Mouse (Mus musculus) forebrain, embryonic 10.5 days (tissue): ENCODE measurements at regions not wholly inside any gene's neighbourhood (a gene's known extent, or its start where the extent isn't known, plus 50 kb on each side); places are given as distances from the start of the nearest gene placed in this dataset.

Experiments used
- DNase-seq: peaks from one replicate; pipeline ENCODE4 v3.0.0-alpha.2; 2017; ENCODE audit warnings: low spot score; ENCODE audit errors: extremely low spot score
- H3K27ac ChIP-seq: fragments of 300-500 bp; sonication (generic); 2 replicates; pipeline ENCODE4 v1.5.1; 2016; ENCODE audit warnings: mild to moderate bottlenecking
- H3K27me3 ChIP-seq: fragments of 300-500 bp; sonication (generic); 2 replicates; pipeline ENCODE4 v1.6.1; 2016; ENCODE audit warnings: mild to moderate bottlenecking; ENCODE audit not compliant: poor library complexity, severe bottlenecking
- H3K36me3 ChIP-seq: fragments of 300-500 bp; sonication (generic); replicated peaks from 2 replicates; pipeline ENCODE4 v1.6.1; 2016; ENCODE audit warnings: mild to moderate bottlenecking, moderate library complexity
- H3K4me1 ChIP-seq: fragments of 300-500 bp; sonication (generic); 2 replicates; pipeline ENCODE4 v1.6.1; 2016
- H3K4me3 ChIP-seq: fragments of 300-500 bp; sonication (generic); 2 replicates; pipeline ENCODE4 v1.5.1; 2016; ENCODE audit warnings: mild to moderate bottlenecking, moderate library complexity
- H3K9me3 ChIP-seq: fragments of 300-500 bp; sonication (generic); 2 replicates; pipeline ENCODE4 v1.6.1; 2016; ENCODE audit warnings: mild to moderate bottlenecking, moderate library complexity
- WGBS: fragments of 180-500 bp; shearing (Covaris S2); methylation state at CpG from one replicate; pipeline ENCODE4 v1.1.7; 2016; 5-methylcytosine and 5-hydroxymethylcytosine counted together

GRCm38 (mm10) chr2:8562948-8563347 is 1053.6 kb upstream of the Celf2 start:
- Histone ChIP-seq H3K9me3 (no peaks in the 10 kb centered on the region), H3K4me1 (no peaks in the 10 kb centered on the region), H3K27me3 (no peaks in the 10 kb centered on the region), H3K36me3 (no peaks in the 10 kb centered on the region), H3K27ac (no peak overlapping the region), H3K4me3 (no peak overlapping the region)
- no peak for DNase-seq
- WGBS: 87% methylated on average over 6 of the region's 6 CpGs

GRCm38 (mm10) chr2:8546116-8546515 is 1036.8 kb upstream of the Celf2 start:
- Histone ChIP-seq H3K9me3 (no peaks in the 10 kb centered on the region), H3K27me3 (no peaks in the 10 kb centered on the region), H3K4me1 (no peaks in the 10 kb centered on the region), H3K4me3 (no peak overlapping the region), H3K27ac (no peak overlapping the region), H3K36me3 (no peaks in the 10 kb centered on the region)
- DNase-seq: no peak

GRCm38 (mm10) chr2:8536842-8537241 is 1027.5 kb upstream of the Celf2 start:
- Histone ChIP-seq H3K4me3 (no peak overlapping the region), H3K36me3 (no peaks in the 10 kb centered on the region), H3K27ac (no peak overlapping the region), H3K27me3 (no peaks in the 10 kb centered on the region), H3K9me3 (no peaks in the 10 kb centered on the region), H3K4me1 (no peaks in the 10 kb centered on the region)
- WGBS: 20% methylated on average over 1 of the region's 1 CpGs
- DNase-seq: no peak

DNA sequence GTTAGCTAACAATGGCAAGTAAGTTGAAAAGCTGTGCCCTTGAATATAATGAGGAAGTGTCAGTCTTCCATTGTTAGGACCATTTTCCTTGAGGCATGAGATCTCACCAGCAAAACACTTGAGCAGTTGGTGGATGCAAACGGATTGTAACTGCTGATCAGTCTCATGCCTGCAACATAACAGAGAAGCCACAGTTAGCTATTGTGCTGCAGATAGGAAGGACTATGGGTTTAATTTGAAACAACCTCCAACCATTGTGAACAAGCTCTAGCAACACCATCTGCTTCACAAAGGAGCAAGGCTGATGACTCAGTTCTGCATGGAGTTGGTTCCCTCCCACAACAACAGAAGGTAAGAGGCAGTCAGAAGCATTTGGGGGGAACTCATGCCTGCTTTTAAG is 989.1 kb upstream of the Celf2 start:
- no peaks in the 10 kb centered on the region for H3K4me1 ChIP-seq
- no peaks in the 10 kb centered on the region for H3K36me3 ChIP-seq
- H3K4me3 ChIP-seq: no peak overlapping the region
- H3K27ac ChIP-seq: no peak overlapping the region
- 25% methylated on average over 1 of the region's 1 CpGs for WGBS
- no peak for DNase-seq
- no peaks in the 10 kb centered on the region for H3K27me3 ChIP-seq
- H3K9me3 ChIP-seq: no peaks in the 10 kb centered on the region

GRCm38 (mm10) chr2:8477827-8478528 is 968.6 kb upstream of the Celf2 start:
- H3K36me3 ChIP-seq: no peaks in the 10 kb centered on the region

GRCm38 (mm10) chr2:8470546-8470945 is 961.2 kb upstream of the Celf2 start:
- no peak for DNase-seq
- H3K27ac ChIP-seq: no peak overlapping the region
- 42% methylated on average over 1 of the region's 1 CpGs for WGBS
- H3K36me3 ChIP-seq: no peaks in the 10 kb centered on the region
- H3K4me3 ChIP-seq: no peak overlapping the region
- no peaks in the 10 kb centered on the region for H3K9me3 ChIP-seq
- H3K27me3 ChIP-seq: no peaks in the 10 kb centered on the region
- H3K4me1 ChIP-seq: peaks cover 12% of the 10 kb centered on the region

More at GRCm38 (mm10) chr2:8477827-8478528, 968.6 kb upstream of the Celf2 start:
- Histone ChIP-seq H3K9me3 (no peaks in the 10 kb centered on the region), H3K27ac (no peak overlapping the region), H3K4me1 (no peaks in the 10 kb centered on the region), H3K4me3 (no peak overlapping the region), H3K27me3 (no peaks in the 10 kb centered on the region)
- WGBS: 80% methylated on average over 6 of the region's 6 CpGs
- DNase-seq: no peak

- Histone ChIP-seq H3K27ac (peak overlapping the region; percentile 25; the same call in 1 of the 2 replicates), H3K27me3 (no peaks in the 10 kb centered on the region), H3K4me3 (no peak overlapping the region), H3K9me3 (no peaks in the 10 kb centered on the region), H3K36me3 (no peaks in the 10 kb centered on the region), H3K4me1 (peaks cover 12% of the 10 kb centered on the region)
- no peak for DNase-seq
- WGBS: 45% methylated on average over 2 of the region's 2 CpGs
These were observed 959.6 kb upstream of the Celf2 start for GRCm38 (mm10) chr2:8468989-8469388.

DNA sequence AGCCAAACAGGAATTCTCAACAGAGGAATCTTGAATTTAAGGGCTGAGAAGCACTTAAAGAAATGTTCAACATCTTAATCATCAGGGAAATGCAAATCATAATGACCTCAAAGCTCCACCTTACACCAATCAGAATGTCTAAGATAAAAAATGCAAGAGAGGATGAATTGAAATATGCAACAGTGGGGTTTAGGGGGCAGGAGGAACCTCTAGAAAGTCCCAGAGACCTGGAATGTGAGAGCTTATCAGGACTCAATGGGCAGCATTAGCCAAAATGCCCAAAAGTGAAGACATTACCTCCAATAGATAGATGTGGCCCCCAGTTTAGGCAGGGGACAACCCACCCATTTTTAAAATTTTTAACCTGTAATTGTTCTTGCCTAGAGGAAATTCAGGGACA is 959.0 kb upstream of the Celf2 start:
- Histone ChIP-seq H3K4me3 (no peak overlapping the region), H3K9me3 (no peaks in the 10 kb centered on the region), H3K27me3 (no peaks in the 10 kb centered on the region), H3K4me1 (peaks cover 12% of the 10 kb centered on the region), H3K27ac (peak overlapping the region; percentile 25; the same call in 1 of the 2 replicates), H3K36me3 (no peaks in the 10 kb centered on the region)
- no peak for DNase-seq

DNA sequence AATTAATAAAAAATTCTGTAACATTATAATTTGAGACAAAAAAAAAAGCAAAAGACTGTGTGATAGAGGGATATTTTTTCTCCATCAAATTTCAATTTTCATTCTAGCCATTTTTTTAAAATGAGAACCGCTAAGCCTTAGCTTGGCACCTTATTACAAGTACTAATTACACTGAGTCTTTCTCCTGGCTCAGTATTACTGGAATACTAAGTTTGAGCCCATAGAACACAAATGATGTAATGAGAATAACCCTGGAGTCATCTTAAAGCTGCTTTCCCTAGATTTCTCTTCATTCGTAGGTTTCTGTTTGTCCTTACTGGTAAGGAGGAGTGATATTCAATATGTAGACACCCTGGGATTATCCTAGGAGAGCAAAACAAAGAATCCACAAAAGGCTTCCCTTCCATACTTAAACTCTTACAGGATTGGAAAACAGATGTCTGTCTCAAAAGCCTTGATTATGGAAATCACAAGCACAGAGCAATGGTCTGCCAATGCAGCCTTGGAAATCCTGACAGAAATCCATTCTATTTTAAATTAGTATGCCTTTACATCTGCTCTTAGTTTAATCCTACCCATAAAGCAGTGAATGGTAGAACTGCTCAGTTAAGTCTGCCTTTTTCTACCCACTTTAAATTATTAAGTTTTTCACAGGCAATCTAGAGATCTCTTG is 958.3 kb upstream of the Celf2 start:
- DNase-seq: no peak
- H3K27ac ChIP-seq: no peak overlapping the region

DNA sequence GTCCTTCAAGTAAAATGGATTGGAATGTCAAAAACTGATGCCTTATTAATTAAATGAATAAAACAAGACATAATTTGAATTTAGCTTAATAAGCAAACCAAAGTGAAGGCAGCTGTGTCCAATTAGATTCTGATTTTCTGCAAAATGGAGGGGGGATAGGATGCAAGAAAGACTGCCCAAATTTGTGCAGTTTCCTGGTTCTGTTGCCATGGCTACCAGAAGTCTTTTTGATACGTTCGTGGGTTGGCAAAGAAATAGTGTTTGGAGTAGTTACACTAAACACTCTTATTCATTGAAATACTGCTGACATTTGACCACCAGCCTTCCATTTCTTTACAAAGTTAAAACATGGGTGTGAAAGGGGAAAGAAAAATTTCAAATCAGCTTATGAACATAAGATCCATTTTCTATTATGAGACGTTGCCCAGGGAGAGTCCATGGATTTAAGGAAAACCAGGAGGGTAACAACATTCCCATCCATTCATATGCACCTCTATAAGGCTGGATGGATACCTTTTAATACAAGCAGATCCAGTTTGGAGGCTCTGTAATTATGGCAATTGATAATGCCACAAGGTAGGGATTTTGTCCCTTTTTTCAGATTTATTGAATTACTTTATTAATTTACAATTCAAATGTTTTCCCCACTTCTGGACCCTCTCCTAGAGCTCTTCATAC is 943.3 kb upstream of the Celf2 start:
- 76% methylated on average over 3 of the region's 3 CpGs for WGBS
- no peak for DNase-seq

More for the DNA sequence above, 958.3 kb upstream of the Celf2 start:
- Histone ChIP-seq H3K4me3 (no peak overlapping the region), H3K4me1 (peaks cover 12% of the 10 kb centered on the region), H3K36me3 (no peaks in the 10 kb centered on the region), H3K27me3 (no peaks in the 10 kb centered on the region), H3K9me3 (no peaks in the 10 kb centered on the region)
- WGBS: 49% methylated on average over 2 of the region's 2 CpGs

DNA sequence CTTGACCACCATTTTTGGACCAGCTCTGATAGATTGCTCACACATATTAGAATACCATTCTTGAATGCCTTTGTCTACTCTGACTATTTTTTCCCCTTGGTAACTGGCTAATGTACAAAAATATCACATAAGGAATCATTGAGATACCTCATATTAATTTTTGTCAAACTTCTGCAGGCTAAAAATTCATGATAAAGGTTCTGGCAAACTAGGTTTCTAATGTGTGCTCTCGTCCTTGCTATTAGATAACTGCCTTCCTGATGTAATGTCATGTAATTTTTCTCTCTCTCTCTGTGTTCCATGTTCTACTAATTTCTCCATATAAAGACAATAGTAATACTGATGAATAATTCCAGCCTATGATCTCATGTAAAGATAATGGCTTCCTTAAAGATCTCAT is 931.9 kb upstream of the Celf2 start:
- no peaks in the 10 kb centered on the region for H3K4me1 ChIP-seq
- no peak overlapping the region for H3K27ac ChIP-seq
- no peaks in the 10 kb centered on the region for H3K36me3 ChIP-seq
- no peaks in the 10 kb centered on the region for H3K9me3 ChIP-seq
- no peak overlapping the region for H3K4me3 ChIP-seq
- H3K27me3 ChIP-seq: no peaks in the 10 kb centered on the region
- no peak for DNase-seq
- 88% methylated on average over 1 of the region's 1 CpGs for WGBS

More for the DNA sequence above, 943.3 kb upstream of the Celf2 start:
- Histone ChIP-seq H3K27me3 (no peaks in the 10 kb centered on the region), H3K4me3 (no peak overlapping the region), H3K9me3 (no peaks in the 10 kb centered on the region), H3K4me1 (no peaks in the 10 kb centered on the region), H3K36me3 (no peaks in the 10 kb centered on the region), H3K27ac (no peak overlapping the region)

GRCm38 (mm10) chr2:8429652-8430343 is 920.4 kb upstream of the Celf2 start:
- WGBS: 85% methylated on average over 5 of the region's 5 CpGs

DNA sequence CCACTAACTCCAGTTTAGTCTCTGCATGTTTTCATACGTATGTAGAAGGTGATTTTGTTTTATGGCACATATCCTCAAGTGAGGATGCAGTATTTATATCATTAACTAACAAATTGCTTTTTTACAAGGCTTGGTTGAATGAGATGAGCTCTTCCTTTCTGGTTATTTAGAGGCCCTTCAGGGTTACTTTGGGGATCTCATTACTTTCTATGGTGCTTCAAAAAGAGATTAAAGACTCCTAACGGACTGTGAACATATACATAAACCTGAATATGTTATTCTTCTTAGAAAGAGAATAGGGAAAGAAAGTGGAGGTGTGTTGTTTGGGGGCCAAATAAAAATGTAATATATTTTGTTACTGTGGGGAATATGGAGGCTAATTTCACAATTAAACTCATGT is 918.8 kb upstream of the Celf2 start:
- Histone ChIP-seq H3K4me1 (no peaks in the 10 kb centered on the region), H3K9me3 (no peaks in the 10 kb centered on the region), H3K36me3 (no peaks in the 10 kb centered on the region), H3K27me3 (no peaks in the 10 kb centered on the region), H3K27ac (no peak overlapping the region), H3K4me3 (no peak overlapping the region)
- WGBS: 80% methylated on average over 2 of the region's 2 CpGs
- no peak for DNase-seq

More at GRCm38 (mm10) chr2:8429652-8430343, 920.4 kb upstream of the Celf2 start:
- H3K9me3 ChIP-seq: no peaks in the 10 kb centered on the region
- H3K27me3 ChIP-seq: no peaks in the 10 kb centered on the region
- H3K36me3 ChIP-seq: no peaks in the 10 kb centered on the region
- DNase-seq: no peak
- H3K4me1 ChIP-seq: no peaks in the 10 kb centered on the region
- H3K27ac ChIP-seq: no peak overlapping the region
- H3K4me3 ChIP-seq: no peak overlapping the region
